Mouse (Mus musculus) hindbrain, embryonic 13.5 days (tissue): ENCODE data around the gene Shisal2a. TPM values are rescaled to one million over a fixed set of nuclear protein-coding genes. Genes with fewer than 3 reads are reported as not detected.
"Not testable (repeated sequence)": the region's sequence is repeated elsewhere in the genome, so short reads cannot be mapped to it uniquely, and the experiment has no call there.

Experiments
- ATAC-seq: fragments of 200-750 bp; cut with Nextera tagmentation; 2 replicates; pipeline ENCODE4 v1.8.0; 2017; ENCODE audit warnings: moderate TSS enrichment; ENCODE audit not compliant: low FRiP score
- H3K27ac ChIP-seq: fragments of 300-500 bp; sonication (generic); 2 replicates; pipeline ENCODE4 v1.5.1; 2015; ENCODE audit warnings: inconsistent platforms, mild to moderate bottlenecking, moderate library complexity
- H3K27me3 ChIP-seq: fragments of 300-500 bp; sonication (generic); 2 replicates; pipeline ENCODE4 v1.6.1; 2015; ENCODE audit warnings: mild to moderate bottlenecking, inconsistent platforms
- H3K36me3 ChIP-seq: fragments of 300-500 bp; sonication (generic); 2 replicates; pipeline ENCODE4 v1.6.1; 2015; ENCODE audit warnings: mild to moderate bottlenecking, inconsistent platforms
- H3K4me1 ChIP-seq: fragments of 300-500 bp; sonication (generic); replicated peaks from 2 replicates; pipeline ENCODE4 v1.6.1; 2015; ENCODE audit warnings: inconsistent platforms
- H3K4me2 ChIP-seq: fragments of 300-500 bp; sonication (generic); 2 replicates; pipeline ENCODE4 v1.6.1; 2015; ENCODE audit warnings: inconsistent platforms, mild to moderate bottlenecking, moderate library complexity
- H3K4me3 ChIP-seq: fragments of 300-500 bp; sonication (generic); 2 replicates; pipeline ENCODE4 v1.5.1; 2015; ENCODE audit warnings: mild to moderate bottlenecking, inconsistent platforms
- H3K9ac ChIP-seq: fragments of 300-500 bp; sonication (generic); 2 replicates; pipeline ENCODE4 v1.6.1; 2015; ENCODE audit warnings: mild to moderate bottlenecking, inconsistent platforms
- H3K9me3 ChIP-seq: fragments of 300-500 bp; sonication (generic); 2 replicates; pipeline ENCODE4 v1.6.1; 2016; ENCODE audit warnings: inconsistent platforms
- WGBS: fragments of 180-500 bp; shearing (Covaris S2); methylation state at CpG from one replicate; pipeline ENCODE4 v1.1.7; 2015; 5-methylcytosine and 5-hydroxymethylcytosine counted together
- polyA plus RNA-seq: library from polyadenylated mRNA; unstranded; fragments of >200 nt; fragmentation: Nextera tagmentation; extraction: Ambion mirVana; gene quantifications from 2 replicates; pipeline ENCODE4 v1.2.1, GENCODE M21; 2015

Gene Shisal2a
- polyA plus RNA-seq, 1 experiment from 2014 or later = 4.9 TPM

DNA sequence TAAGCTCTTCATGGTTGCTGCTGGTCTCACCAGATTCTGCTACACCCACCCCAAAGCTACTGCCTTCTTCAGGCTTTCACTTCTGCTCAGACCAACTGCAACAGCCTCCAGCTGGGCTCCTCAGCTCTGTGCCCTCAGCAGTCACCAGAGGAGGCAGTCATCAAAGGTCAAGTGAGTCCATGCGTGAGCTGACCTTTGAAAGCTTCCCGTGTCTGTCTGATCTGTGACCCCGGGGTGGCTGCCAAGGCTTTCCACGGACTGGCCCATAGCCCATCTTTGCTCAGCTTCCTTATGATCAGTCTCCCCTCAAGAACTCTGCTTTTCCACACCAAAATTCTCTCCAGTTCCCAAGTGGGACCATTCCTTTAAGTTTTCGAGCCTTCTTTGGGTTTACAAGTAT, 13.9 kb downstream of the Shisal2a start:
- Histone ChIP-seq H3K4me2 (no peak overlapping the region), H3K27ac (no peak overlapping the region), H3K9ac (no peak overlapping the region), H3K36me3 (no peaks in the 10 kb centered on the region), H3K4me1 (peaks cover under 1% of the 10 kb centered on the region), H3K4me3 (no peak overlapping the region), H3K27me3 (no peaks in the 10 kb centered on the region), H3K9me3 (no peaks in the 10 kb centered on the region)
- 24% methylated on average over 5 of the region's 5 CpGs for WGBS
- no peak for ATAC-seq

DNA sequence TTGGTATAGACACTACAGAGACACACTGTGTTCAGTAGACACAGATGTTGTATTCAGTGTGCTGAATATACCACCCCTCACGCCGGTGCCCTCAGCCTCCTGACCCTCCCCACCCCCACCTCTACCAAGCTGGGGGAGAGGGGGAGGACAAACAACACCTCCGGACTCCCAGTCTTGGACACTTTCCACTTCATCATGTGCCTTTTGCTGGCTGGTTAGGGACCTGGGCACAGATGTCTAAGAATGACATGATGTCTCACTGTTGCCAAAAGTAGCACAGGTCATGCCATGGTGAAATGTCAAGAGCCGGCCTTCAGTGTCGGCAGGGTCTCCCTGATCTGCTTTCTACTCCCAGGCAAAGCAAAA, 19.1 kb downstream of the Shisal2a start:
- no peak overlapping the region for H3K4me3 ChIP-seq
- H3K9ac ChIP-seq = no peak overlapping the region
- H3K4me1 ChIP-seq = peaks cover 49% of the 10 kb centered on the region
- ATAC-seq = no peak
- H3K4me2 ChIP-seq = no peak overlapping the region
- no peaks in the 10 kb centered on the region for H3K36me3 ChIP-seq
- WGBS = 12% methylated on average over 5 of the region's 5 CpGs
- H3K27me3 ChIP-seq = no peaks in the 10 kb centered on the region
- H3K9me3 ChIP-seq = no peaks in the 10 kb centered on the region
- H3K27ac ChIP-seq = 0 out of 2 replicates have a peak overlapping the region, but pooled peaks have one; percentile 23

- no peaks in the 10 kb centered on the region for H3K9me3 ChIP-seq
- no peak overlapping the region for H3K4me2 ChIP-seq
- no peaks in the 10 kb centered on the region for H3K27me3 ChIP-seq
- H3K27ac ChIP-seq = peak overlapping the region; percentile 79; the same call in 1 of the 2 replicates
- no peak for ATAC-seq
- H3K4me1 ChIP-seq = peaks cover 54% of the 10 kb centered on the region
- 12% methylated on average over 7 of the region's 7 CpGs for WGBS
- H3K36me3 ChIP-seq = no peaks in the 10 kb centered on the region
- H3K9ac ChIP-seq = no peak overlapping the region
- no peak overlapping the region for H3K4me3 ChIP-seq
Observed at GRCm38 (mm10) chr4:108363355-108364110, 19.6 kb downstream of the Shisal2a start.

DNA sequence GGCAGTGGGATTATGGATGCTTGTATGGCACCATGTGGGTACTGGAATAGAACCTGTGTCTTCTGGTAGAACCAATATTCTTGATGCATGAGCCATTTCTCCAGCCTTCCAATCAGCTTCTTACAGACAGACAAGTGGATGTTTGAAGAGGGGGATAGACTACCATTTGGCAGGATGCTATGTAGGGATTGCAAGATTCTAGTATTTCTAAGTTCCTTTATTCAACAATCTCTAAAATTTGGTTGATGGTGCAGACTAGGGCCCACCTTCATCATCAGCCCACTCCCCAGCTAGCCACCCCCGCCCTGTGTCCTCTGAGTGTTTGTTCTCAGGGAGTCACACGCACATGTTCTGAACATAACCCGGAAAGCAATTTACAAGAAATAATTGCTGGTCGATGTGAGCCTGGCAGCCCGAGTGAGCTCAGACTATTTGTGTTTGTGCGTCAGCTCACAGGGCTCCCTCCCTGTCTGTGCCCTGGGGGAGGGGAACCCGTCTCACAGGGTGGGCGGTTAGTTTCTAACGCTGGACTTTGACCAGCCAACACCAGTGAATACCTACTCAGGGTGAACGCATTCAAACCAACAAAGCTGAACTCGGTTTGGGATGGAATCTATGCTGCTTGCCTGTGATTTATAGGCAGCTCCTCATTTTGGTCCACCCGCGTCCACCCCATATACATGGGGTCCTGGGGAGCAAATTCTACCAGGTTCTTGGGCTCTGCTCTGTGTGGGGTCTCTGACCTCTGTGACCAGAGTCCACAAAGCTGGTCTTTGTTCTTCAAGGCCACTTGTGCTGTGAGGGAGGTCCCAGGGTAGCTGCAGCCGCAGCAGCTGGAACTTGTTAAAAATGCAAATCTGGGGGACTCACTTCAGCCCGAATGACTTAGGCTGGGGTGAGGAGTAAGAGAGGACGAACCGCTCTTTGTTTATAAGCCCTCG, 20.6 kb downstream of the Shisal2a start:
- Histone ChIP-seq H3K27ac (peak overlapping the region; percentile 79), H3K27me3 (no peaks in the 10 kb centered on the region), H3K9me3 (no peaks in the 10 kb centered on the region), H3K4me1 (peaks cover 58% of the 10 kb centered on the region), H3K4me3 (no peak overlapping the region), H3K9ac (peak overlapping the region; percentile 15; the same call in 1 of the 2 replicates), H3K36me3 (no peaks in the 10 kb centered on the region), H3K4me2 (peak overlapping the region; percentile 31)
- peak; percentile 25; the same call in 1 of the 2 replicates for ATAC-seq
- 4% methylated on average over 18 of the region's 18 CpGs for WGBS

DNA sequence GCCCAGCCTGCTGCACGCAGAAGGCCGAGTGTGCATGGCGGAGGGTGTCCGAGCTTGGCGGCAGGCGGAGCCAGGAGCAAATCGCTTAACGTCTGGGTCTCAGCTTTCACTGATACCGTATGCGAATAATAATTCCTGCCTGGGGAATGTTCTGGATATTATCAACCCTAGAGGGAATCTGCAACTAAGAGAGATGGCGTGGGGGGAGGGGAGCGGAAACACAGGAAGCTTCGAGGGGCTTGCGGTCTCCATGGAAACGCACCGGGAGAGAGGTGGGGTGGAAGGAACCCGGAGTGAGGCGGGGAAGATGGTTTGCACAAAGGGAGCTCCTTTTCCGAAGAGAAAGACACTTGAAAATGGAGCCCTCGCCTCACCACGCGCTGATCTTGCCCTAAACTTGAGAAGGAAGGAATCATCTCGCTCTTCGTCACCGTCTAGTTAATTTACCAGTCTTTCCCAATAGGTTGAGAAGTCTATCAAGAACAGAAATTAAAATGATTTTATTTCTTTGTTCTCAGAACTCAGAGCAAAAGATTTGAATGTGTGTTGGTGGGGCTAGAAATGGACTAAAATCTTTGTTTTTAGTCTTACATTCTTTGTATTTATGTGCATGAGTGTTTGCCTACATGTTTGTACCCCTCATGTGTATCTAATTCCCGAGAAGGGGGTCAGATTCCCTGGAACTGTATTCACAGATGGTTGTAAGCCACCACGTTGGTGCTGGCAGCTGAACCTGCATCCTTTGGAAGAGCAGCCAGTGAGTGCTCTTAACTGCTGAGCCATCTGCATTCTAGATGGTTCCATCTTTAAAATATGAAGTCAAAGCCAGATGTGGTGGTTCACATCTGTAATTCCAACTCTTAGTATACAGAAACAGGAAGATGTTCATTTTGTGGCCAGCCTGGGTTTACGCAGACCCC, 22.8 kb downstream of the Shisal2a start:
- ATAC-seq = peak; percentile 91
- 0 out of 2 replicates have a peak overlapping the region, but pooled peaks have one; percentile 11 for H3K4me3 ChIP-seq
- no peaks in the 10 kb centered on the region for H3K36me3 ChIP-seq
- 5% methylated on average over 28 of the region's 28 CpGs for WGBS
- H3K9ac ChIP-seq = peak overlapping the region; percentile 51
- peak overlapping the region; percentile 96 for H3K27ac ChIP-seq
- peaks cover 58% of the 10 kb centered on the region for H3K4me1 ChIP-seq
- no peaks in the 10 kb centered on the region for H3K9me3 ChIP-seq
- H3K27me3 ChIP-seq = no peaks in the 10 kb centered on the region
- H3K4me2 ChIP-seq = peak overlapping the region; percentile 39

DNA sequence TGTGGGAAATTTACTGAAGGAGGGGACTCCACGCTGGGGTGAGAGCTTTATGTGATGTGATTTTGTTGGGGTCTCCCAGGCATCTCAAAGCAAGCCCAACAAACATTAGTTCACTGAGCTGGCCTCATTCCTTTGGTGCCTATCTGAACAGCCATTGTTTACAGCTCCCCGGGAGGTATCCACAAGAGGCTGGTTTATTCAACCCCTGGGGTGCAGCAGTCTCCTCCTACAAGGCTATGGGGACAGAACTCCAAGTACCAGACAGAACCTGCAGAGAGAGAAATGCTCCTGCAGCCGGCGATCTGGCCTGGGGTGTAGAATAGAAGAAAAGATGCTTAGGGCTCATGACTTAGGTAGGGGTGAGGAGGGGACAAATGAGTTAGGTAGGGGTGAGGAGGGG, 24.7 kb downstream of the Shisal2a start:
- H3K36me3 ChIP-seq = no peaks in the 10 kb centered on the region
- 14% methylated on average over 4 of the region's 4 CpGs for WGBS
- ATAC-seq = no peak
- H3K9ac ChIP-seq = no peak overlapping the region
- peak overlapping the region; percentile 96 for H3K27ac ChIP-seq
- no peaks in the 10 kb centered on the region for H3K27me3 ChIP-seq
- H3K4me1 ChIP-seq = peaks cover 50% of the 10 kb centered on the region
- H3K4me3 ChIP-seq = no peak overlapping the region
- H3K9me3 ChIP-seq = no peaks in the 10 kb centered on the region
- H3K4me2 ChIP-seq = no peak overlapping the region

GRCm38 (mm10) chr4:108357458-108357857, 25.7 kb downstream of the Shisal2a start:
- no peaks in the 10 kb centered on the region for H3K27me3 ChIP-seq
- H3K9ac ChIP-seq = no peak overlapping the region
- no peak for ATAC-seq
- peaks cover 40% of the 10 kb centered on the region for H3K4me1 ChIP-seq
- H3K36me3 ChIP-seq = no peaks in the 10 kb centered on the region
- no peak overlapping the region for H3K4me2 ChIP-seq
- 95% methylated on average over 8 of the region's 8 CpGs for WGBS
- no peak overlapping the region for H3K27ac ChIP-seq
- no peak overlapping the region for H3K4me3 ChIP-seq
- H3K9me3 ChIP-seq = no peaks in the 10 kb centered on the region

DNA sequence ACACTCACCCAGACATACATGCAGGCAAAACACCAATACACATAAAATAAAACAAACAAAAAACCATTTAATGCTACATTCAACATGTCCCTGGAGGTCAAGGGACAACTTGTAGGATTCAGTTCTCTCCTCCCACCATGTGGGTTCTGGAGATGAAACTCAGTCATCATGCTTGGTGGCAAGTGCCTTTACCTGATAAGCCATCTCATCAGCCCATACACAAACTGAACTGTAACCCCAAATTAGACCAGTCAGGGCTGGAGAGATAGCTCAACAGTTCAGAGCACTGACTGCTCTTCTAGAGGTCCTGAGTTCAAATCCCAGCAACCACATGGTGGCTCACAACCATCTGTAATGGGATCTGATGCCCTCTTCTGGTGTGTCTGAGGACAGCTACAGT, 29.6 kb downstream of the Shisal2a start:
- ATAC-seq, H3K27ac ChIP-seq, H3K4me3 ChIP-seq, H3K9me3 ChIP-seq, H3K9ac ChIP-seq, H3K27me3 ChIP-seq, H3K4me2 ChIP-seq, H3K36me3 ChIP-seq: not testable (repeated sequence)
- peaks cover 22% of the 10 kb centered on the region for H3K4me1 ChIP-seq

GRCm38 (mm10) chr4:108350819-108351218, 32.3 kb downstream of the Shisal2a start:
- no peak overlapping the region for H3K4me2 ChIP-seq
- peak; percentile 68 for ATAC-seq
- WGBS = 10% methylated on average over 8 of the region's 8 CpGs

DNA sequence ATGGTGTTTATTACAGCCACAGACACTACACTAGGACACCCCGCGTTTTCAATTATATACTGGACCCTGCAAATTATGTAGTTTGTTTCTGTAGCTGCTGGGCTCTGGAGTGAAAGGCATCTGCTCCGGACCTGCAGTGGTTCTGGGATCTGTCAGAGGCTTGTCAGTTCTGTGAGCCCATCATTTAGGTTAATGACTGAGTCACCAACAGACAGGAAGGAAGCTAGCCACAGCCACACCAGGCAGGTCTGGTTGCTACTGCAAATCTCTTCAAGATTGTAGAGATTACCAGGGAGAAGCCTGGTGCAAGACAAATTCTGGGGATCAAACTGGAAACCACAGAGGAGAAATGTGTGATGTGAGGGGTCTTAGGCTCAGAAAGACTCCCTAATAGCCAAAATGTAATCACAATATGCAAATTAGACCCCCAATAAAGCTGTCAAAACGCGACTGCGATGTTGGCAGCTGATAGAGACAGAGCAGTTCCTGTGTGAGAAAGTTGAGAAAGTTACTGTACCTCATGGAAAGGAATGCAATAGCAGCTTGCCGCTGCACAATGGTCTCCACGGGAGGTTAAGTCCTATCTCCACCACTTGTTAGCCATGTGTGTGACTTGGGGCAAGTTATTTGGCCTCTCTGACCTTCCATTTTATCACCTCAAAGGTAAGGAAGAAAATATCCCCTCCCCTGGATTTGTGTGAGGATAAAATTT, 33.2 kb downstream of the Shisal2a start:
- Histone ChIP-seq H3K4me3 (no peak overlapping the region), H3K36me3 (no peaks in the 10 kb centered on the region), H3K4me2 (no peak overlapping the region), H3K27me3 (no peaks in the 10 kb centered on the region), H3K4me1 (peaks cover 32% of the 10 kb centered on the region), H3K9ac (no peak overlapping the region), H3K27ac (0 out of 2 replicates have a peak overlapping the region, but pooled peaks have one; percentile 77), H3K9me3 (no peaks in the 10 kb centered on the region)
- no peak for ATAC-seq
- WGBS = 40% methylated on average over 8 of the region's 8 CpGs

More at GRCm38 (mm10) chr4:108350819-108351218, 32.3 kb downstream of the Shisal2a start:
- Histone ChIP-seq H3K4me1 (peaks cover 24% of the 10 kb centered on the region), H3K27ac (peak overlapping the region; percentile 77), H3K9me3 (no peaks in the 10 kb centered on the region), H3K9ac (no peak overlapping the region), H3K27me3 (no peaks in the 10 kb centered on the region), H3K36me3 (no peaks in the 10 kb centered on the region), H3K4me3 (no peak overlapping the region)

DNA sequence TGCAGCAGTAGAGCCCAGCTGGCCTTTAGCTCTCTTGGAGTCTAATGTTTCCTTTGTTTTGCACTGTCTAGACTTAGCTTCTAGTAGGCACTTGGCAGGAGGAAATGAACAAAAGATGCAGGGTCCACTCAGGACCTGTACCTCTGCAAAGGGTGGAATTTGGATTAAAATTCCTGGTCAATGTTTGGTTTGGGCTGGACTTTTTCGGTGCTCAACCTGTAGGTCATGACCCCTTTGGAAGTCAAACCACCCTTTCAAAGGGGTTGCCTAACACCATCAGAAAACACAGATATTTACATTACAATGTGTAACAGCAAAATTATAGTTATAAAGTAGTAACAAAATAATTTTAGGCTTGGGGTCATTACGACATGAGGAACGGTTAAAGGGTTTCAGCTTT, 34.1 kb downstream of the Shisal2a start:
- Histone ChIP-seq H3K4me3 (no peak overlapping the region), H3K4me2 (no peak overlapping the region), H3K9ac (no peak overlapping the region), H3K27ac (no peak overlapping the region), H3K36me3 (no peaks in the 10 kb centered on the region), H3K27me3 (no peaks in the 10 kb centered on the region), H3K4me1 (peaks cover 33% of the 10 kb centered on the region), H3K9me3 (no peaks in the 10 kb centered on the region)
- WGBS = 83% methylated on average over 3 of the region's 3 CpGs
- no peak for ATAC-seq
